Mouse (Mus musculus): ENCODE measurements around the gene Zbtb8a. TPM values are rescaled to one million over a fixed set of nuclear protein-coding genes. Genes with fewer than 3 reads are reported as not detected.

Zbtb8a gene
- polyA plus RNA-seq, 1 experiment from 2014 or later = 12.3 TPM

- ATAC-seq (replicated peaks; ENCODE audit: low FRiP score, low read depth) = no peak
- Histone ChIP-seq H3K9me3 (replicated peaks; ENCODE audit: low read length) (no peaks in the 10 kb centered on the region), H3K9ac (ENCODE audit: low read depth, low read length) (no peak overlapping the region), H3K27ac (no peak overlapping the region), H3K4me3 (replicated peaks; ENCODE audit: low read depth, low read length) (no peak overlapping the region), H3K4me1 (replicated peaks; ENCODE audit: insufficient read depth, low read length) (0 out of 2 replicates have a peak, but pooled peaks cover 8% of the 10 kb centered on the region), H3K36me3 (ENCODE audit: insufficient read depth, low read length) (no peaks in the 10 kb centered on the region), H3K4me2 (ENCODE audit: low read length) (no peak overlapping the region), H3K27me3 (ENCODE audit: insufficient read depth, low read length) (no peaks in the 10 kb centered on the region)
- TF ChIP-seq CTCF (IDR thresholded peaks at IDR 0.05; ENCODE audit: low read depth) = no peak
- DNase-seq (ENCODE audit: low spot score) = no peak
- 45% methylated on average over 6 of the region's 6 CpGs for WGBS
These were observed 2.9 kb downstream of the Zbtb8a start for GRCm38 (mm10) chr4:129375000-129375399.

- Histone ChIP-seq H3K27me3 (ENCODE audit: insufficient read depth, low read length) (no peaks in the 10 kb centered on the region), H3K4me1 (replicated peaks; ENCODE audit: insufficient read depth, low read length) (0 out of 2 replicates have a peak, but pooled peaks cover 8% of the 10 kb centered on the region), H3K4me3 (replicated peaks; ENCODE audit: low read depth, low read length) (no peak overlapping the region), H3K9ac (ENCODE audit: low read depth, low read length) (no peak overlapping the region), H3K27ac (no peak overlapping the region), H3K4me2 (ENCODE audit: low read length) (no peak overlapping the region), H3K9me3 (replicated peaks; ENCODE audit: low read length) (no peaks in the 10 kb centered on the region), H3K36me3 (ENCODE audit: insufficient read depth, low read length) (no peaks in the 10 kb centered on the region)
- TF ChIP-seq CTCF (IDR thresholded peaks at IDR 0.05; ENCODE audit: low read depth) = no peak
- ATAC-seq (replicated peaks; ENCODE audit: low FRiP score, low read depth) = no peak
- WGBS = 66% methylated on average over 11 of the region's 11 CpGs
- no peak for DNase-seq (ENCODE audit: low spot score)
These were observed 3.6 kb downstream of the Zbtb8a start for GRCm38 (mm10) chr4:129374219-129374755.

DNA sequence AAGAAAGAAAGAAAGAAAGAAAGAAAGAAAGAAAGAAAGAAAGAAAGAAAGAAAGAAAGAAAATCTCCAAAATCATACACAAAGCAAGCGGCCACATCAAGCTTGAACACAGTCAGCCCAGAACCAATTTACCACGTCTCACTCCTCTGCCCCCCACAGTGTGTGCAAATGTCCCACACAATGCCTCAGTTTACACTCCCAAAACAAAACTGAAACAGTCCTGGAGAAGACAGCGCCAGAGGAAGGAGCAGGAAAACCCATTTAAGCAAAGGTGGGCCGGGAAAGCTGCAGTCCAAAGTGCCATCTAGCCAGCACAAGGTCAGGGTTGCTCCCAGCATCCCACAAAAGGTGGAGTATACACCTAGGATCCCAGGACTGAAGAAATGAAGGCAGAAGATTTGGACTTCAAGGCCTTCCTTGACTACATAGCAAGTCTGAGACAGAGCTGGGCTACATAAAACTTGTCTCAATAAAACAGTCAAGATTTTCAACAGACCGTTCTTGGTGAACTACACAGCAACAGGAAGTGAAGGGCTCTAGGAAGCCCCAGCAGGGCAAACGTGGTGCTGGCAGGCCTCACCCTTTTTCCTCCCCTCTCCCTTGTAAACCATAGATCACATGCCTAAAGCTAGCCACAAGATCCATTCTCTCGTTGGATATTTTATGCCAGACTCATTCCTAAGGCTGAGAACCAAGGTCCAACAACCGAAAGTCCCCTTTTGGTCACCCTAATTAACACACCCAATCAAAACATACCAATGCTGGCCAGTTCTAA lies 4.5 kb downstream of the Zbtb8a start:
- no peak for TF ChIP-seq CTCF (IDR thresholded peaks at IDR 0.05; ENCODE audit: low read depth)
- H3K27ac ChIP-seq = no peak overlapping the region
- ATAC-seq (replicated peaks; ENCODE audit: low FRiP score, low read depth) = no peak
- H3K27me3 ChIP-seq (ENCODE audit: insufficient read depth, low read length) = no peaks in the 10 kb centered on the region
- peak; percentile 49 for DNase-seq (ENCODE audit: low spot score)
- no peak overlapping the region for H3K9ac ChIP-seq (ENCODE audit: low read depth, low read length)
- 0 out of 2 replicates have a peak, but pooled peaks cover 8% of the 10 kb centered on the region for H3K4me1 ChIP-seq (replicated peaks; ENCODE audit: insufficient read depth, low read length)
- H3K4me3 ChIP-seq (replicated peaks; ENCODE audit: low read depth, low read length) = no peak overlapping the region
- no peak overlapping the region for H3K4me2 ChIP-seq (ENCODE audit: low read length)
- no peaks in the 10 kb centered on the region for H3K9me3 ChIP-seq (replicated peaks; ENCODE audit: low read length)
- 41% methylated on average over 8 of the region's 8 CpGs for WGBS
- no peaks in the 10 kb centered on the region for H3K36me3 ChIP-seq (ENCODE audit: insufficient read depth, low read length)

- Histone ChIP-seq H3K36me3 (ENCODE audit: insufficient read depth, low read length) (no peaks in the 10 kb centered on the region), H3K9ac (ENCODE audit: low read depth, low read length) (no peak overlapping the region), H3K4me2 (ENCODE audit: low read length) (no peak overlapping the region), H3K4me1 (replicated peaks; ENCODE audit: insufficient read depth, low read length) (0 out of 2 replicates have a peak, but pooled peaks cover 5% of the 10 kb centered on the region), H3K27ac (no peak overlapping the region), H3K27me3 (ENCODE audit: insufficient read depth, low read length) (no peaks in the 10 kb centered on the region), H3K9me3 (replicated peaks; ENCODE audit: low read length) (no peaks in the 10 kb centered on the region), H3K4me3 (replicated peaks; ENCODE audit: low read depth, low read length) (no peak overlapping the region)
- ATAC-seq (replicated peaks; ENCODE audit: low FRiP score, low read depth) = no peak
- 96% methylated on average over 3 of the region's 3 CpGs for WGBS
- TF ChIP-seq CTCF (IDR thresholded peaks at IDR 0.05; ENCODE audit: low read depth) = 0 out of 2 replicates have a peak, but pooled peaks have one; percentile 18
- DNase-seq (ENCODE audit: low spot score) = no peak
These were observed 6.5 kb downstream of the Zbtb8a start for GRCm38 (mm10) chr4:129371391-129371790.

- Histone ChIP-seq H3K36me3 (ENCODE audit: insufficient read depth, low read length) (peaks cover 2% of the 10 kb centered on the region; the same call in 1 of the 2 replicates), H3K4me1 (replicated peaks; ENCODE audit: insufficient read depth, low read length) (no peaks in the 10 kb centered on the region), H3K4me2 (ENCODE audit: low read length) (no peak overlapping the region), H3K27me3 (ENCODE audit: insufficient read depth, low read length) (no peaks in the 10 kb centered on the region), H3K27ac (no peak overlapping the region), H3K9ac (ENCODE audit: low read depth, low read length) (no peak overlapping the region), H3K4me3 (replicated peaks; ENCODE audit: low read depth, low read length) (no peak overlapping the region), H3K9me3 (replicated peaks; ENCODE audit: low read length) (no peaks in the 10 kb centered on the region)
- ATAC-seq (replicated peaks; ENCODE audit: low FRiP score, low read depth) (no peak), DNase-seq (ENCODE audit: low spot score) (no peak)
- WGBS = 86% methylated on average over 5 of the region's 5 CpGs
- TF ChIP-seq CTCF (IDR thresholded peaks at IDR 0.05; ENCODE audit: low read depth) = no peak
These were observed 12.7 kb downstream of the Zbtb8a start for GRCm38 (mm10) chr4:129365224-129365623.

GRCm38 (mm10) chr4:129364379-129364778 lies 13.5 kb downstream of the Zbtb8a start:
- Histone ChIP-seq H3K4me2 (ENCODE audit: low read length) (no peak overlapping the region), H3K4me1 (replicated peaks; ENCODE audit: insufficient read depth, low read length) (no peaks in the 10 kb centered on the region), H3K27ac (no peak overlapping the region), H3K4me3 (replicated peaks; ENCODE audit: low read depth, low read length) (no peak overlapping the region), H3K27me3 (ENCODE audit: insufficient read depth, low read length) (no peaks in the 10 kb centered on the region), H3K9me3 (replicated peaks; ENCODE audit: low read length) (no peaks in the 10 kb centered on the region), H3K9ac (ENCODE audit: low read depth, low read length) (no peak overlapping the region), H3K36me3 (ENCODE audit: insufficient read depth, low read length) (peaks cover 11% of the 10 kb centered on the region; the same call in 1 of the 2 replicates)
- DNase-seq (ENCODE audit: low spot score) (no peak), ATAC-seq (replicated peaks; ENCODE audit: low FRiP score, low read depth) (no peak)
- no peak for TF ChIP-seq CTCF (IDR thresholded peaks at IDR 0.05; ENCODE audit: low read depth)
- WGBS = 94% methylated on average over 3 of the region's 3 CpGs

Data from kidney, postnatal 0 days (tissue).